Mouse (Mus musculus) hindbrain, postnatal 0 days (tissue): ENCODE results near the gene Map4. TPM values are rescaled to one million over a fixed set of nuclear protein-coding genes. Genes with fewer than 3 reads are reported as not detected.

ENCODE experiments used
- ATAC-seq: fragments of 200-750 bp; cut with Nextera tagmentation; 2 replicates; pipeline ENCODE4 v1.8.0; 2017; ENCODE audit warnings: mild to moderate bottlenecking, moderate TSS enrichment, moderate library complexity
- DNase-seq: peaks from one replicate; pipeline ENCODE4 v3.0.0-alpha.2; 2015; ENCODE audit warnings: low spot score
- H3K27ac ChIP-seq: fragments of 300-500 bp; sonication (generic); 2 replicates; pipeline ENCODE4 v1.5.1; 2014; ENCODE audit warnings: mild to moderate bottlenecking
- H3K27me3 ChIP-seq: fragments of 300-500 bp; sonication (generic); 2 replicates; pipeline ENCODE4 v1.6.1; 2014; ENCODE audit warnings: low read length, mixed read lengths; ENCODE audit not compliant: insufficient read depth
- H3K36me3 ChIP-seq: fragments of 300-500 bp; sonication (generic); 2 replicates; pipeline ENCODE4 v1.6.1; 2014; ENCODE audit warnings: low read length, mixed read lengths; ENCODE audit not compliant: insufficient read depth
- H3K4me1 ChIP-seq: fragments of 300-500 bp; sonication (generic); 2 replicates; pipeline ENCODE4 v1.6.1; 2014; ENCODE audit warnings: antibody characterized with exemption, low read length, mixed read lengths; ENCODE audit not compliant: insufficient read depth
- H3K4me2 ChIP-seq: fragments of 300-500 bp; sonication (generic); 2 replicates; pipeline ENCODE4 v1.6.1; 2014; ENCODE audit warnings: low read depth, mild to moderate bottlenecking, low read length, moderate library complexity, mixed read lengths
- H3K4me3 ChIP-seq: fragments of 300-500 bp; sonication (generic); 2 replicates; pipeline ENCODE4 v1.5.1; 2014; ENCODE audit warnings: low read length
- H3K9ac ChIP-seq: fragments of 300-500 bp; sonication (generic); replicated peaks from 2 replicates; pipeline ENCODE4 v1.6.1; 2014; ENCODE audit warnings: mild to moderate bottlenecking, low read length, moderate library complexity, mixed read lengths
- H3K9me3 ChIP-seq: fragments of 300-500 bp; sonication (generic); 2 replicates; pipeline ENCODE4 v1.6.1; 2016; ENCODE audit warnings: low read length, mixed read lengths
- CTCF ChIP-seq: IDR thresholded peaks from 2 replicates; pipeline ENCODE4 v1.5.1; 2016; ENCODE audit warnings: antibody characterized with exemption, control low read depth, low read depth
- WGBS: fragments of 180-500 bp; shearing (Covaris S2); extraction: QIAGEN DNeasy Blood & Tissue Kit; methylation state at CpG from one replicate; pipeline ENCODE4 v1.1.7; 2014; 5-methylcytosine and 5-hydroxymethylcytosine counted together
- polyA plus RNA-seq: library from polyadenylated mRNA; unstranded; fragments of >200 nt; fragmentation: Nextera tagmentation; extraction: Ambion mirVana; gene quantifications from 2 replicates; pipeline ENCODE4 v1.2.1, GENCODE M21; 2015
- total RNA-seq: library from RNA; depleted of rRNA; stranded (reverse); fragments of >200 nt; gene quantifications from 2 replicates; pipeline ENCODE4 v1.2.3, GENCODE M21; 2014

The Map4 gene
- total and polyA plus RNA-seq, 2 experiments from 2014 or later = 207 to 254 TPM

DNA sequence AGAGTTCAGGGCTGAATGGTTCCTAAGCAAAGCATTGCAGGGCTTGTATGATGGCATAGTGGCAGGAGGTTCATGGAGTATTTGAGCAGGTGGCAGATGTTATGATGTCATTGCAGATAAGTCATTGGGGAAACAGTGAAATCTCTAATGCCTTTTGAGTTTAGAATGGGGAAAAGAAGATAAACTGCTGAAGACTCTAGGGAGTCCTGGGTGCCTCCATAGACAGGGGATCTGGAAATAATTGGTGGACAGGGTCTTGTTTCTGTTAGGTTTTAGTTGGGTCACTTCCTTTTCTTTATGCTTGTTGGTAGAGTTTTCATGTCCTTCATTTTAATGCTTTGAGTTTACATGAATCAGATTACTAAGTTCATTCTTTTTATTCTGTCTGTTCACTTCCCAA lies 116.0 kb downstream of the Map4 start:
- no peak for ATAC-seq
- Histone ChIP-seq H3K9me3 (no peaks in the 10 kb centered on the region), H3K27me3 (no peaks in the 10 kb centered on the region), H3K4me3 (no peak overlapping the region), H3K9ac (no peak overlapping the region), H3K4me2 (no peak overlapping the region), H3K36me3 (no peaks in the 10 kb centered on the region), H3K4me1 (no peaks in the 10 kb centered on the region; the same call in 1 of the 2 replicates), H3K27ac (no peak overlapping the region)
- DNase-seq = no peak
- no peak for TF ChIP-seq CTCF

DNA sequence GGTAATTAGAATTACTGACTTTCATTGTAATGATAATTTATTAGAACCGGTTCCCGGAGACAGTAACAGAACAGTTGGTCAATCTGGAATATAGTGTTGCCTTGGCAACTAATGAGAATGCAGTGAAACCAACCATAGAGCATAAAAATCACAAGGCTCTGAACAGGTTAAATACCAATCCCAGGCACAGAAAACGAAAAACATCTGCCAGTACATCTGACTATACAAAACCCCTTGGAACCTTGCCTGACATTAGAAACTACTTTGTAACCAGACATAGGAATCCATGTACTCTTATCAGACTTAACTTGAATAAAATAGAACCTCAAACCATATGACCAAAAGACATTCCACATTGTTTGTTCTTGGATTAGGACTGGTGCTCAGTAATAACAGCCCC lies 116.6 kb downstream of the Map4 start:
- 5% methylated on average over 3 of the region's 3 CpGs for WGBS
- H3K27ac ChIP-seq = no peak overlapping the region
- no peaks in the 10 kb centered on the region for H3K9me3 ChIP-seq

DNA sequence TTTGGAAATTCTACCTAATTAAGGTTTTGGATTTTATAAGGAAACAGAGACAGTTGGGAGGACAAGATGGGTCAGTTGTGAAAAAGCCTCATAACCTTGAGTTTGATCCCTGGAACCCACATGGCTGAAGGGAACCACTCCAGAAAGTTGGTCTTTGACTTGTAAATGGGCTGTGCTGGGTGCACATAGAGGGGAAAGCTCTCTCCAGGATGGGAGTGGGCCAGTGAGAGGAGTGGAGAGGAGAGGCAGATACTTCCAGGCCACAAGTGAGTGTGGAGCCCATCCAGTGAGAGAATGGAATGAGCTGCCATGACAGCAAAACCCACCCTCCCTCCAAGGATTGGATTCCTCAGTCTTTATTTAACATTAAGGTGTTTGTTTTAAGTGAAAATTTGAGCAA lies 119.9 kb downstream of the Map4 start:
- H3K9me3 ChIP-seq = no peaks in the 10 kb centered on the region
- ATAC-seq = no peak
- no peaks in the 10 kb centered on the region for H3K27me3 ChIP-seq
- H3K4me3 ChIP-seq = no peak overlapping the region; the same call in 1 of the 2 replicates
- H3K4me2 ChIP-seq = peak overlapping the region; percentile 56; the same call in 1 of the 2 replicates
- H3K9ac ChIP-seq = no peak overlapping the region; the same call in 1 of the 2 replicates
- DNase-seq = no peak
- peaks cover 16% of the 10 kb centered on the region for H3K4me1 ChIP-seq
- H3K36me3 ChIP-seq = no peaks in the 10 kb centered on the region
- TF ChIP-seq CTCF = no peak
- peak overlapping the region; percentile 21; the same call in 1 of the 2 replicates for H3K27ac ChIP-seq

More for the DNA sequence above, 116.6 kb downstream of the Map4 start:
- no peaks in the 10 kb centered on the region for H3K27me3 ChIP-seq
- TF ChIP-seq CTCF = no peak
- DNase-seq (peak; percentile 18), ATAC-seq (no peak)
- H3K36me3 ChIP-seq = no peaks in the 10 kb centered on the region
- no peak overlapping the region for H3K4me2 ChIP-seq
- H3K4me1 ChIP-seq = peaks cover 4% of the 10 kb centered on the region
- H3K4me3 ChIP-seq = no peak overlapping the region
- no peak overlapping the region for H3K9ac ChIP-seq

DNA sequence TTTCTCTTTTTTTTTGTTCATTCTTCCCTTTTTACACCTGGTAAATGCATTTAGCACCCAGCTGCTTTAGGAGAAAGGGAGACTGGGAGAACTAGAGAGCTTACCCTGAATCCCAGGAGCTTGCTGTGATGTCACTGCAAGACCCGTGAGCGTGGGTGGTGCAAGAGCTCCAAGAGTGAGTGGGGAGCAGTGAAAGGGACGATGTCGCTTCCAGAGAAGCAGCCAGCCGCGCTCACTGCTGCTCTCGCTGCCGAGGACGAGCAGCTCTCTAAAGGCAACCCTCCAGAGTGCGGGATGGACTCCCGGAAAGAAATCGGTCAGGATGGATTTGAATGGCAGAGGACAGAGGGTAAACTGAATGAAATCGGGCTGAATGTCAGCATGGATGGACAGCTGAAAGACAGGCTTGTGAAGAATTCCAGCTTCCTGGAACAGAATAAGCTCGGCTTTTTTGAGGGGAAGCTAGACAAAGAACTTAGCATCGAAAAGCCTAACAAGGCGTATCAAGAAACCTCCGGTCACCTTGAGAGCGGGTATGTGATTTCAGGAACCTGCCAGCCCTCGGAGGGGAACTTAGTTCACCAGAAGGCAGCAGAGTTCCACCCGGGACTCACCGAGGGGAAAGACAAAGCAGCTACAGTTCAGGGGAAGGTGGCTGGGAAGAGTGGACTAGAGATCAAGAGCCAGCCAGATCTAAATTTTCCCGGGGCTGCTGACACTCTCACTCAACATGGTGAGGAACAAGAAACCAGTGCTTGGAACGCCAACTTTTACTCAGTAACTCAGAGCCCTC lies 120.8 kb downstream of the Map4 start:
- Histone ChIP-seq H3K4me1 (peaks cover 16% of the 10 kb centered on the region), H3K36me3 (no peaks in the 10 kb centered on the region), H3K4me3 (peak overlapping the region; percentile 37), H3K27ac (peak overlapping the region; percentile 94), H3K4me2 (peak overlapping the region; percentile 56), H3K27me3 (no peaks in the 10 kb centered on the region), H3K9ac (peak overlapping the region; percentile 54), H3K9me3 (no peaks in the 10 kb centered on the region)
- DNase-seq = peak; percentile 80
- no peak for TF ChIP-seq CTCF
- 9% methylated on average over 23 of the region's 23 CpGs for WGBS
- ATAC-seq = no peak

DNA sequence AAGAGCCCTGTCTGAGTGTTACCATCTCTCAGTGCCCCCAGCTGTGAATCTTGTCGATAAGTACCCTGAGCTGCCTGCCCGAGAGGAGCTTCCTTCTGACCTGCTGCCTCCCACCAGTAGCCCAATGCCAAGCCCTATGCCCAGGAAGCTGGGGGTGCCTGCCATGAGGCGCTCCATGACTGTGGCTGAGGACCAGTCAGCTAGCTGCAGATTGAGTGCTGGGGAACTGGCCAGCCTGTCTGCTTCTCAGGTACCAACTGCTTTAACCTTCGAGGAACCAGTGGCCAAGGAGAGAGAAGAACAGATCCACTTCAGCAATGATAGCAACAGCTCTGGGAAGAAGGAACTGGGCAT lies 121.7 kb downstream of the Map4 start:
- ATAC-seq (peak; percentile 24; the same call in 1 of the 2 replicates), DNase-seq (no peak)
- Histone ChIP-seq H3K4me3 (peak overlapping the region; percentile 37), H3K27me3 (no peaks in the 10 kb centered on the region), H3K9me3 (no peaks in the 10 kb centered on the region), H3K4me2 (peak overlapping the region; percentile 56), H3K4me1 (peaks cover 16% of the 10 kb centered on the region), H3K36me3 (no peaks in the 10 kb centered on the region), H3K9ac (peak overlapping the region; percentile 54), H3K27ac (peak overlapping the region; percentile 94)
- 26% methylated on average over 4 of the region's 4 CpGs for WGBS
- no peak for TF ChIP-seq CTCF

DNA sequence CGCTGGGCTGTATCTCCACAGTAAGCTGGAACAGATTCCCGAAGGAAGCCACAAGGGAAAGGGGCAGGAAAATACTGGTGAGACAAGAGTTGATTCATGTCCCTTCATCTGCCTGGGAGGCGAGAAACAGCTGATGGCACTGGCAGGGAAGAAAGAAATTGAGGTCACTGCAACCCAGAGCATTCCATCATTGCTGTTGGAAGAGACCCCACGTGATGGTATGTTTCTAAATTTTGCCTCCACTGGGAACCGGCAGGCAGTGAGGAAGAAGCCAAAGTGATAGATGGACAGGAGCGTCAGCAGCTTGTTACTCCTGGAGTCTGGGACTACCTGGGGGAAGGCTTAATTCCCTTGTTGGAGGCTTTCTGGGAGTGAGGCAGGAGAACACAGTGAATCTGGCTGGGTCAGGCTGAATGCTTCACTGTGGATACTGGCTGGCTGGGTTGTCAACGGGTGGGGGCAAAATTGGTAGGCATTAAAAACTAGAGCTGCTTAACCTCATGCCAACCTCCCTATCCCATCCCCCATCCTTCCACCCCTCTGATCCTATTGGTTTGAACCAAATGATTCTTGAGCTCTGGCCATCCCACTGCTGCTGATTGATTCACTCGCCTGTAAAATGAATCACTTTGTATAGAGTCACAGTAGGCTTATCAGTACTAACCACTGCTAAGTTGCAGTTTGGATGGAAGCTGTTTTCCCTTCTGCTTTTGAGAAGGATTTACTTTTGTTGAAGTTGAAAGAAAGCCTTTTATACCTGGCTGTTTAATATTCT lies 122.2 kb downstream of the Map4 start:
- no peaks in the 10 kb centered on the region for H3K9me3 ChIP-seq
- H3K4me1 ChIP-seq = peaks cover 16% of the 10 kb centered on the region
- H3K27me3 ChIP-seq = no peaks in the 10 kb centered on the region
- peak overlapping the region; percentile 37 for H3K4me3 ChIP-seq
- H3K36me3 ChIP-seq = no peaks in the 10 kb centered on the region
- peak overlapping the region; percentile 56 for H3K4me2 ChIP-seq
- WGBS = 5% methylated on average over 8 of the region's 8 CpGs
- ATAC-seq (peak; percentile 91), DNase-seq (peak; percentile 87)
- peak overlapping the region; percentile 94 for H3K27ac ChIP-seq
- H3K9ac ChIP-seq = peak overlapping the region; percentile 54
- no peak for TF ChIP-seq CTCF
